Mouse (Mus musculus) adrenal gland, postnatal 14 days (tissue): ENCODE data around the gene Eif2ak3. TPM values are rescaled to one million over a fixed set of nuclear protein-coding genes. Genes with fewer than 3 reads are reported as not detected.

Experiments
- DNase-seq: peaks from one replicate; pipeline ENCODE4 v3.0.0; 2021; ENCODE audit warnings: mixed read lengths
- total RNA-seq: library from RNA; stranded (reverse); gene quantifications from 2 replicates; pipeline ENCODE4 v1.2.3, GENCODE M21; 2021

The Eif2ak3 gene
- total RNA-seq, 1 experiment from 2014 or later, result 16.4 TPM

DNA sequence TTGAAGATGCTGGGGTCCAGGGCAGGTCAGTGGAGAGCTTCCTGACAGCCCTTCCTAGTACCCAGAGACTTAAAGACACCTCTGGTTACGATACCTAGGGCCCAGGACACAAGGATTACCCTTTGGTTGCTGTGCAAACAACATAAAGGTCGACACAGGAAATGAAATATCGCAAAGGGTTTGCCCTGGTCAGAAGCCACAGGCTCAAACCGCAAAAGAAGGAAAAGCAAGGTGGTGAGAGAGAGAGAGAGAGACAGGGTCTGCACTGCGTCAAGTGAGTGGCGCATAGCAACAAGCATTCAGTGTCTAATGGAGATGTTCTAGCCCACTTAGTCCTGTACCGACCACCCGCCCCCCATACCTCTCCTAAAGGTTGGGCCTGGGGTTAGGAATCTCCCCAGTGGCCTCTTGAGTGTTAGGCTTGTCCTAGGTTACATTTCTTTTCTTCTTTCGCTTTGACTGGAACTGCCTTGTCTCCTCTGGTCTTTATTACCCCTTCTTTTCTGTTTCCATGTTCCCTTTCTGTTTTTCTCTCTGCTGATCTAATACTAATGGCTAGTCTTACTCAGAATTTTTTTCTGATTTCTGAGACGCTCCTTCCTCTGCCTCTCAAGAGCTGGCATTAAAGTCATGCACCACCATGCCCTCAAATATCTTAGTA, 13.0 kb upstream of the Eif2ak3 start:
- DNase-seq, result no peak

DNA sequence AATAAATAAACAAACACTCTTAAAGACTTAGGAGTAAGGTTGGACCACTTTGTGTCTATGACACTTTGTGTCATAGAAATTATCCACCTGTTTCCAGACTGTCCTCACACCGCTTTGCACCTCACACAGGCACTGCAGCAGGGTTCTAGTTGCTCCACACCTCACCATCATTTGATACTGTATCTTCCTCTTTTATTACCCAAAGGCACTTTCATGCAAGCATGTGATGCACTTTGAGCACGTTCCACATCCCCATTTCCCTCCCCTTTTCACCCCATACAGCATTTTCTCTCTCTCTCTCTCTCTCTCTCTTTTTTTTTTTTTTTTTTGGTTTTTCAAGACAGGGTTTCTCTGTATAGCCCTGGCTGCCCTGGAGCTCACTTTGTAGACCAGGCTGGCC, 7.0 kb upstream of the Eif2ak3 start:
- no peak for DNase-seq

DNA sequence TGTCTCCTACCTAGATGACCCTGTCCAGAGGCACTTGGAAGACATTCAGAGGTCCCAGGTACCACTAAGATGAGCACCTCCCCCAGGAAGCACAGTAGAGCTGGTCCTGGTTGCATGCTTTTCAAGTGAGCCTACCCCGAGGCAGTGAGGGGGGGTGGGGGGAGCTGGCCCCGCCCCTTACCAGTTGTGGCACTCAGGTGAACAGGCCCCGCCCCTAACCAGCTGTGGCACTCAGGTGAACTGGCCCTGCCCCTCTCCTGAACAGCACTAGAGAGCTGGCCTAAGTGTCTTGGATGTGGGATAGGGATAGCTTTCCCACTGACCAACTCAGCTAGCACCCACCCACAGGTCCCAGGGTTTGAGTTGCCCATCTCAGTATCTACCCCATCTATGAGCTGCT, 5.8 kb upstream of the Eif2ak3 start:
- no peak for DNase-seq

DNA sequence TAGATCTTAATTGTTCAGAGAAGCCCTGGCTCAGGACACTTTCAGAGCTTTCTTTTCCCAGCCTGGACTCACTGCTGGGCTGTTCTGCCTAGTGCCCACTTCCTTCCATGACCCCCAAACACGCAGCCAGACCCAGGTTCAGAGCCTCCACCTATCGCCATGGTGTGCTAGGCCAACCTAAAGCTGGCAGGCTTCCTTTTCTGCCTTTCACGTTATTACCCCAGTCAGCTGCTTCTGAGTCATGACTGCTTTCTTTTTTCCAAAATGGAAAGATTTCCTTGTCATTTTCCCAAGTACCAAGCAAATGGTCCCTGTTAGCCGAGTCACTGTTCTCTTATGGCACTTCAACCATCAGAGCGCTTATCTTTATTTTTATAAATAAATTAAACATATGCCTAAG, 4.0 kb upstream of the Eif2ak3 start:
- DNase-seq, result no peak

DNA sequence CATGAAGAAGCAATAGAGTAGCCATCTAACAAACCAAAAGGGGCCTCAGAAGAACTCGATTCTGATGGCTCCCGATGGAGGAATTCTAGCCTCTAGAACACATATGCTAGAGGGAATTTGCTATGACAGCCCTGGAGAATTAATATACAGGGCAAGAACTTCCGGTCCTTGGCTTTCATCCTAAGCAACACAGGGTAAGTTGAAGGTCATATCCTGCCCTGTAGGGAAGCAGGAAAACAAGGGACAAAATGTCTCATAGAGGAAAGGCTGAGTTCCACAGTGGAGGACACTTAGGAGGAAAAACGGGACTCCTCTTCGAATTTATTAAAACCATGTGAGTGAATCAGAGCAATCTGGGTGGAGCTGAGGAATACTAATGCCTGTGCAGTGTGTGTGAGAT, 1.3 kb upstream of the Eif2ak3 start:
- peak; percentile 22 for DNase-seq

DNA sequence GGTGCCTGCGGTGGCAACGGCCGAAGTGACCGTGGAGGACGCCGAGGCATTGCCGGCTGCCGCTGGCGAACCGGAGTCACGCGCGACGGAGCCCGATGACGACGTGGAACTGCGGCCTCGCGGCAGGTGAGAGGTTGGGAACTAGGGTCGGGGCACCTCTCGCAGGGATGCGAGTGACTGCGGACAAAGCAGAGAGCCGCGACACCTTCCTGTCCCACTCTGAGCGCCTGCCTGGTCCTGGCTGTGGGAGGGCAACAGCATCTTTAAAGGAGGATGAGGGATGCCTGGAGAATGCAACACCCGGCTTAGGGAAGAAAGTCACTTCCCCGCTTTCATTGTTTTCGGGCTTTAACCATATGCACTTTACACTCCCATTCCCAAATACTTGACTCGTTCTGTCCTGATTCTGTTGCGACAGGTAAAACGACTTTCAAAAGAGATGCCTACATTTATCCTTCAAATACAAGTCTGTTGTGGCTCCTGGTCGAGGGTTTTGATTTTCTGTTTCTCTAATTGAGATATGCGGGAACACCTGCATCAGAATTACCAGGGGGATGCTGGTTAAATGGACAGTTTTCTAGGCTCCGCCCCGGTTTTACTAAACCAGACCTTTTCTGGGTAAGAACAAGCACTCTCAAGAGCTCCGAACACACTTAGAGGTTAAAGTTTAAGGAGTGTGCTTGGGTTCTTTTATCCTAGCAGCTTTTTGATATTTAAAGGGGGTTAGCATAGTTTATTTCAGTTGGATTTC, 756 bp downstream of the Eif2ak3 start:
- no peak for DNase-seq

DNA sequence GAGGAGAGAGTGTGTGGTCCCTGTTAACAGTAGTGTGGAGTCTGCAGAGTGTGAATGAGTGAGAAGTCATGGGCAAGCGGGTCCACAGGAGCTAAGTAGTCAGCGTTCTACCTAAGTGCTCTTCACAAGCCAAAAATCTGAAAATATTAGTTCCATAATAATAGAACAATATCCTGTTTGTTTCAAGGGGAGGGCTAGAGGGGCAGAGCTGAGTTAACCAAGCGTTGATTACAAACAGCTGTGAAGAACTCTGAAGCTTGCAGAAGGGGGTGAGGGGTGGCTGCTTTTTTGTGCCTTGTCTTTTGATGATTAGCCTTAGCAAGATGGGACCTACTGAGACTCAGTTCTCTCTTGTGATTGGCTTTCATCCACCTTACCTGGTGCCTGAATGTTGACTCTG, 3.1 kb downstream of the Eif2ak3 start:
- DNase-seq, result no peak

DNA sequence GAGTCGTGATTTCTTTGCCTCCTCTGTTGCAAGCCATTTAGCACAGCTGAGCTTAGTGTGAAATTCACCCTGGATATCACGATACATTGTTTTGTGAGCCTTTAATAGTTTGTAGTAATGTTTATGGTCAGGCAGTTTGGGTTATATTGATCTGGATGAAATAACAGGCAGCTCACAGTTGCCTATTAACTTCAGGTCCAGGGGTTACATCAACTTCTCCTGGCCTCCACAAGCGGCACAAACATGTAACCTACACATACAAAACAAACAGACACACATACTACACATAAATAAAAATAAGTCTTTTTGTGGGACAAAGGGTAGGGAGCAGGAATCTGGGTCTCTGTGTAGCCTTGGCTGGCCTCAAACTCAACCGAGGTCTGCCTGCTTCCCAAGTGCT, 9.1 kb downstream of the Eif2ak3 start:
- DNase-seq, result no peak

DNA sequence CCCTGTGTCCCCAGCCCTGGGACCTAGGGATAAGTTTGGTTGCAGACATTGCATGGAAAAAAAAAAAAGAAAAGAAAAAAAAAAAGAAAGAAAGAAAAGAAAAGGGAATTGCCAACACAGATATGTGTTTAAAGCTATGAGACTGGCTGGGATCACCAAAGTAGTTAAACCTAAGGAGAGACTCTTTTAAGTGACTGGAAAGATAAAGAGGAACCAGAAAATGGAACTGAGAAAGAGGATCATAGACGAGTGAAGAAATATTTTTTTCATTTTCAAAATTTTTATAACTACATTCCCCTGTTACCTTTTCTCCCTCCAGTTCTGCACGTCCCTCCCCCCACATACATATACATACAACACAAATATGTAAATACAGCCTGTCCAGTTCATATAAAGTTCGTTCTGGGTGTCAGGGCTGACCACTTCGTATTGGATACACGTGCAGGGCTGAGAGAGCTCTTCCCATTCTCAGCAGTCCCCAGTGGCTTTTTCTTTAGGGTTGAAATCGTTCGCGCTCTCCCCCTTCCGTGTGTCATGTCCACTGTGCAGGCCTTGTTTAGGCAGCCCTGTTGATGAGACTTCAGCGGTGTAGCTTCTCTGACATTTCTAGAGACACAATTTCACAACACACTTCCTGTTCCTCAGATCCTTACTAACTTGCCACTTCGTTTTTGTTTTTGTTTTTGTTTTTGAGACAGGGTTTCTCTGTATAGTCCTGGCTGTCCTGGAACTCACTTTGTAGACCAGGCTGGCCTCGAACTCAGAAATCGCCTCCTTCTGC, 11.4 kb downstream of the Eif2ak3 start:
- no peak for DNase-seq

DNA sequence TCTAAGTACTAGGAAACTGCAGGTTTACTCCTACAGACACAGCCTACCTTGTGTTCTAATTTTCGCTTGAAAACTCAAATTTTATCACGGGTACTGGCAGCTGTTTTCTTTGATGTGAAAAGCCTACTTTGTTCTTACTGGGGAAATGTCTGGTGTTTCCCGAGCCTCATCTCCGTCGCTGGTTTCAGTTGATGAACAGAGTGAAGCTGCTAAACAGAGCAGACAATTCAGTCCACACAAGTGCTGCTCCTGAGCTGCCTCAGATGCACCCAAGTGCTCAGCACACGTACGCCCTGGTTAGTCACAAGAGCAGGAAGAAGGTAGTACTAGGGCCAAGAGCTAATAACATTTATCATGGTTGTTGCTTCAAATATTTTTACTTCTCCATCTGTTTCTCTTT, 18.4 kb downstream of the Eif2ak3 start:
- no peak for DNase-seq

DNA sequence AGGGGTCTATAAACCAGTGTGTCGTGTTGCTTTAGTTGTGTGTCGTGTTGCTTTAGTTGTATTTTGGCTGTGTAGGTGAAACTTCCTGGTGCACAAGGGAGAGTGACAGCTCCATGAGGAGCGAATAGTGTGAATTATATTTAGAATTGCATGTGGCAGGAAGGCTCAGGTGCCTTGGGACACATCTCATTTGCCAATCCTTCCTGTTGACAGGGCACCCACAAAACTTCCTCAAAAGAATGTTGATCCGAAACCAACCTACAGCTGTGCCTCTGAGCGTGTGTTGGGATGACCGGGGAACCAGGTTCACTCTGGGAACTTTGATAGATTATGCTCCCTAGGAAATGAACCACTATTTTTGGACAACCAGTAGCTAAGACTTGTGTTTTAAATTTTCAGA, 20.0 kb downstream of the Eif2ak3 start:
- no peak for DNase-seq

DNA sequence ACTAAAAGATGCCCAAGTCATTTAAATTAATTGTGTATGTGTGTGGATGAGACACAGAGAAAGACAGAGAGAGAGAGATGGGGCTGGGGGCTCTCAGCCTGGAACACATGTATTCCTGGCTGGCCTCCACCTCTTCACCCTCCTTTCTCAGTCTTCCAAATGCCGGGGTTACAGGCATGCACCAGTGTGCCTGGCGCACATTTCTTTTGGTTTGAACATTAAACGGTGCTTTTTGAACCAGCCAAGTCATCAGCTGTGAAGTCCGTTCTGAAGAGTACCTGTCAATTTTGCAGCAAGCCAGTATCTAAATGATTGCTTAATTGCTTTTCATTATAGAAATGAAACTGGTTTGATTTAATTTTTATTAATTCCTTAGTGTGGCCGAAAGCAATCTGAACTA, 22.4 kb downstream of the Eif2ak3 start:
- DNase-seq, result no peak

DNA sequence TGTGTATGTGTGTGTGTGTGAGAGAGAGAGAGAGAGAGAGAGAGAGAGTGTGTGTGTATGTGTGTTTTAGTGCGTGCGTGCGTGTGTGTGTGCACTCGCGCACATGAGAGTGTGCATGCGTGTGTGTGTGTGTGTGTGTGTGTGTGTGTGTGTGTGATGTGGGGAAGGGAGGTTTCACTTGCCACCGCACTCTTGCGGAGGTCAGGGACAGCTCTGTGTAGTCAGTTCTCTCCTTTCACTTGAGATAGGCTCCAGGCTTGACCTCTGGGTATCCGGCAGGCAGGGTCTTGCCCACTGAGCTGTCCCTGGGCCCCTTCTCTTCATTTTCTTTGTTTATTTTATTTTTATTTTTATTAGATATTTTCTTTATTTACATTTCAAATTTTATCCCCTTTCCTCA, 23.0 kb downstream of the Eif2ak3 start:
- DNase-seq, result no peak

DNA sequence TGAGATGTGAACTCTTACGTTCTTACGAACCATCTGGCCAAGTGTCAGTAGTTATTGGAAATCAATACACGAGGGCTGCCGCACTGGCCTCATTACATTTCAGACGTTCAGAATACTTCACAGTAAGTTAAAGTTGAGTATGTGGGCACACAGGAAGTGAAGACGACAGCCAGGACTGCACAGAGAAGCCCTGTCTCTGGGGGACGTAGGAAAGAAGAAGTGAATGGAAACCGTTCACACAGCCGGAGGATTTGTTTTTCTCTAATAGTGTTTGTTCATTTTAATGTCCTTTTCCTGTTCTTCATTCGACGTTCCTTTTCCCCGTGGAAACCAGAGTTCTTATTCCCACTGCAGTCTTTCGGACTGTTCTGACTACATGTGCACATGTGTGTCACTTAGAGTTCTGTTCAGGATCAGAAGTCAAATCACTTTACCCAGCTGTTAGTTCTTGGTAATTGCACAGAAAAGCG, 27.2 kb downstream of the Eif2ak3 start:
- no peak for DNase-seq

DNA sequence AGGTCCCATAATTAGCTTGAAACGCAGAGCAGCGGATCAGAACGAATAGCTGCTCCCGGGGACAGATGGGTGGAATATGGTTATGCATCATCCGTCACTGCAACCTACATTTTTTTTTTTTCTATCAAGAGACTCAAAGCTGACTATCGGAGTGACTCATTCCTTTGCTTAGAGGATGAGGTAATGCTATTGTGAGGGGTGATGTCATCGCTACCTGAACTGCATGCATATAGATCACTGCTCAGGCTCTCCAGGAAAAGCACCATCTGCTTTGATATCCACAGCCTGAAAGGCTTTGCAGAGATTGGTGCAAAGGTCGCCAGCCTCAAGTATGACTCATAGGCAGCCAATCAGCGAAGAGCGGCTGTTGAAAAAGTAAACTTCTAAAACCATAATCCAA, 27.8 kb downstream of the Eif2ak3 start:
- peak; percentile 60 for DNase-seq

DNA sequence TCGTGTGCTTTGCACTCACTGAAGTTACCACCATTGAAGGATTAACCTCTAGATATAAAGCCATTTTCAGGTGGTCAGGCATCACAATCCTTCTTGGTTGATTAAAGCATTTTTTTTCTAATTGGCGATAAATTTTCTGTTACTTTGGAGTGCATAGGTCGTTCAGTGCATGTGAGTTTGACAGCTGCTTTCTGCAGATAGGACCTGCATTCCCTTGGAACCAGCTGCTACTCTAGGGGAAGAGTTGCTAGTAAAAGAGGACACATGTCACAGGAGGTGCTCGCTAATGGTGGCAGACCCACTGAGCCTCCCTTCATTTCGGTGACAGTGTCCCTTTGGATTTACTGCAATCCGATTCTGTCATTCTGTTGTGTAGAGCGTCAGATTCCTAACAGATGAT, 28.3 kb downstream of the Eif2ak3 start:
- no peak for DNase-seq

DNA sequence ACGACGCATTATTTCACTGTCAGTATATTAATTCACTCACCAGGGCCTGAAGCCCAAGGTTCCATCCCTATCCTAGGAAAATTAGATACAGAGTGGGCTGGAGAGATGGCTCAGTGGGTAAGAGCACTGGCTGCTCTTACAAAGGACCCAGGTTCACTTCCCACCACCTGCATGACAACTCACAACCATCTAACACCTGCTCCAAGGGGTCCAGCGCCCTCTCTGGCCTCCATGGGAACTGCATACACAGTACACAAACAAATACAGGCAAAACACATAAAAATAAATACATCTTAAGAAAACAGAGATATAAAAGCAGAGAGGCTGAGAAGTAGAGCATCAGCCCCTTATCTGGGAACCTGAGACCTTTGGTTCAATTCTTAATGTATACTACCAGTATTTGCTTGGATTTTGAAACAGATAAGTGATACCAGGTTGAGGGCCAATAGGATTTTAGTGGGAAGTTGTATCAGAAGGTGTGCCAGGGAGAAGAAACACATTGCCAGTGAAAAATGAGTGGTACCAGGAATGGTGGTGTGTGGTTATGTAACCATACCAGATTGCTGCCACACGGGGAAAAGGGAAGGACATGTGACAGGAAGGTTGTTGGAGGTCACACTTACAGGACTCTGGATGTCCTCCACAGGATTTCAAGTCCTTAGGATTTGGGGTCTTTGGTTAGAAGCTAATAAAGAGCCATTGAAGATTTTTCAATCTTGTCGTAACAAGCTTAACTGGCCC, 29.9 kb downstream of the Eif2ak3 start:
- DNase-seq, result no peak

DNA sequence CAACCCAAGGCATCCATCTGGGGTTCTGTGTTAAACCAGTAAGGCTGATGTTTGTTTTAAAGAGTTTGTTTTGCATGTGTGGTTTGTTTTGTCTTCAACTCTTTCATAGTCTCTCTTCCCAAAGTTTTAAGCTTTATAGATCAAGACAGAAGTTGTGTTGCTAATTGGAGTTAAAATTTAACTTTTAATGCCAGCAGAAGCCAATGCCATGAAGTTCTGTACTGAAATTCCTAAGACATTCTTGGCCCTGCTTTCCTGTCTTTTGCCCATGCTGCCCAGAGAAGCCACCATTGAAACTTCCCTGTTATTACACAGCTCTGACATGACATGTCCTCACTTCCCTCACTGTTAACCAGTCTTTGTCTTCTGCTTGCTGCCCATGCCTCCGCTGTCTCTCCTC, 30.7 kb downstream of the Eif2ak3 start:
- DNase-seq, result no peak

DNA sequence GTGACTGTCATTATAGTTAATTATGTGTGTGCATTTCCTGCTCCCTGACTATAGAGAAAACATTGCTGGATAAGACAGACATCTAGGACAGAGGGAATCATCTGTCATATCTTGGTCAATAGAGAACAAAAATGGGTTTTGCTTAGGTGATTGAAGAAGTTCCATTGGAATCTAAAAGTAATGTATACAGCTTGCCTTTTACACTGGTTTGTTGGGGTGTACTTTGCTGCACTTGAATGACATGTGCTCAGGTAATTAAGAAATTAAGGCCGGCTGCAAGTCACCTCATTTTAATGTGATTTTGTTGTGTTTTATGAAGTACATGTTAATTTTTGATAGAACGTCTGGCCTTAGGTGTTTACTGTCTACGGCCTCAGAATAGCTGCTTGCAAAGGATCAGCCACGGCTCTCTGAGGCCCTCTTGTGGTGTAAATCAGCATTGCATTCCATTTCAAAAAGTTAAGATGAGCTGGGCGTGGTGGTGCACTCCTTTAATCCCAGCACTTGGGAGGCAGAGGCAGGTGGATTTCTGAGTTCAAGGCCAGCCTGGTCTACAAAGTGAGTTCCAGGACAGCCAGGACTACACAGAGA, 36.5 kb downstream of the Eif2ak3 start:
- peak; percentile 79 for DNase-seq

DNA sequence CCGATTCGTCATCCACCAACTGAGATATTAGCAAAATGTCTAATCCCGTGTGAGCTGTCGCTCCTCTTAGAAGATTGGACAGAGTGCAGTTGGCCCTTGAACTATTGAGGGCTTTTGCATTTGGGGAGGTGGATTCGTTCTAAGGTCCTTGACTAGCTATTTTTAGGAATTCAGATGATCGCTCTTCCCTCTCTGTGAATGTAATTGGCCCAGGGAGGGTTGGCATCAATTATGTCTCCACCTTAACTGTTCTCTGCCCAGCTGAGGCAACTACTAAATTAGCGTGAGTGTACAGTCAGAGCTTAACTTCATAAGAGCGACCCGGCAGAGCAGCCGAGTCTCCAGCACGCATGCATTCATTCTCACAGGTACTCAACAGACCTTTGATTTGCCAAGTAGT, 43.7 kb downstream of the Eif2ak3 start:
- DNase-seq, result no peak

DNA sequence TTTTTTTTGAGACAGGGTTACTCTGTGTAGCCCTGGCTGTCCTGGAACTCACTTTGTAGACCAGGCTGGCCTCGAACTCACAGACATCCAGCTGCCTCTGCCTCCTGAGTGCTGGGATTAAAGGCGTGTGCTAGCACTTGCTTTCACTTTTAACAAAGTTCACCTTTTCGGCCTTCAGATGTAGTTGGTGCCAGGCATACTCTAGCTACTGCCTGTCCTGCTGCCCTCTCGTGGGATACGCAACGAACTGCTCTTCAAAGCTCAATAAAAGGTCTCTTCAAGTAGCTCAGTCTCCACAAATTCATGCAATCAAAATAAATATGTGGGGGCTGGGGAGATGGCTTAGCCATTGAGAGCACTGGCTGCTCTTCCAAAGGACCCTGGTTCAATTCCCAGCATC, 53.9 kb downstream of the Eif2ak3 start:
- no peak for DNase-seq

DNA sequence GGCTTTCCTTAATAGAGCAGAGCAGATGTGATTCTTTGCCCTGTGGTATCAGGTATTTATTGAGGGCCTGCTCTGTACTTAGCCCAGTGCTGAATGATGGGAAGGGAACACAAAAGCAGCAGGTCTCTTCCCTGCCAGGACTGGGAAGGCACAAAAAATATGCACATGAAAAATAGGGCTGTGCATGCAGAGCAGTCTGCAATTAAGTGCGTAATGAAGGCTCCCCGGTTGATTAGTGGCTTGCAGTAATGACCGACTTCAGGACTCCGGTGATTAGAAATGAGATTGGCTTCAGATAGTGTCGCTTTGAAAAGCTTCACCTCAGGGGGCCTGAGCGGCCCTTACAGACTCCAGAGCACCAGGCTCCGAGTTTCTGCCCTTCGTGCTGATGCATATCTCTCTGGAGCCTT, 55.3 kb downstream of the Eif2ak3 start:
- no peak for DNase-seq
